Mouse (Mus musculus): Measurements from ENCODE around the gene Prl2b1. TPM values are rescaled to one million over a fixed set of nuclear protein-coding genes. Genes with fewer than 3 reads are reported as not detected.

The Prl2b1 gene
- polyA plus RNA-seq (2014; fragmentation: Illumina TruSeq; extraction: RNeasy Lipid Tissue Mini Kit (QIAGEN cat#74804); ENCODE audit: low replicate concordance): not detected

GRCm38 (mm10) chr13:27390746-27391145, at the start of gene Prl2b1:
Gene Prl2b1, minus strand, starts transcription at chr13:27390846.

GRCm38 (mm10) chr13:27438588-27438987, 47.9 kb upstream of the Prl2b1 start, which contains the start of gene Prl8a6:
Gene Prl8a6, minus strand, starts transcription at chr13:27438688.

GRCm38 (mm10) chr13:27345373-27345772, 45.3 kb downstream of the Prl2b1 start, which contains the start of gene Prl8a2:
Gene Prl8a2, plus strand, starts transcription at chr13:27345673.

Other genes with a start within 250 kb of the Prl2b1 start
- gene Prl3d3, start 234.1 kb downstream of the Prl2b1 start, polyA plus RNA-seq (2014; fragmentation: Illumina TruSeq; extraction: RNeasy Lipid Tissue Mini Kit (QIAGEN cat#74804); ENCODE audit: low replicate concordance): not detected
- not detected for gene Prl3c1, start 194.2 kb downstream of the Prl2b1 start, polyA plus RNA-seq (2014; fragmentation: Illumina TruSeq; extraction: RNeasy Lipid Tissue Mini Kit (QIAGEN cat#74804); ENCODE audit: low replicate concordance)
- not detected for gene Prl3b1, start 149.0 kb downstream of the Prl2b1 start, polyA plus RNA-seq (2014; fragmentation: Illumina TruSeq; extraction: RNeasy Lipid Tissue Mini Kit (QIAGEN cat#74804); ENCODE audit: low replicate concordance)
- not detected for gene Prl3a1, start 131.4 kb downstream of the Prl2b1 start, polyA plus RNA-seq (2014; fragmentation: Illumina TruSeq; extraction: RNeasy Lipid Tissue Mini Kit (QIAGEN cat#74804); ENCODE audit: low replicate concordance)
- not detected for gene Prl6a1, start 78.2 kb downstream of the Prl2b1 start, polyA plus RNA-seq (2014; fragmentation: Illumina TruSeq; extraction: RNeasy Lipid Tissue Mini Kit (QIAGEN cat#74804); ENCODE audit: low replicate concordance)
- gene Prl8a2, start 45.2 kb downstream of the Prl2b1 start, polyA plus RNA-seq (2014; fragmentation: Illumina TruSeq; extraction: RNeasy Lipid Tissue Mini Kit (QIAGEN cat#74804); ENCODE audit: low replicate concordance): not detected
- not detected for gene Prl8a6, start 47.8 kb upstream of the Prl2b1 start, polyA plus RNA-seq (2014; fragmentation: Illumina TruSeq; extraction: RNeasy Lipid Tissue Mini Kit (QIAGEN cat#74804); ENCODE audit: low replicate concordance)
- not detected for gene Prl8a8, start 122.4 kb upstream of the Prl2b1 start, polyA plus RNA-seq (2014; fragmentation: Illumina TruSeq; extraction: RNeasy Lipid Tissue Mini Kit (QIAGEN cat#74804); ENCODE audit: low replicate concordance)
- not detected for gene Prl8a9, start 173.8 kb upstream of the Prl2b1 start, polyA plus RNA-seq (2014; fragmentation: Illumina TruSeq; extraction: RNeasy Lipid Tissue Mini Kit (QIAGEN cat#74804); ENCODE audit: low replicate concordance)
- gene Prl8a1, start 191.3 kb upstream of the Prl2b1 start, polyA plus RNA-seq (2014; fragmentation: Illumina TruSeq; extraction: RNeasy Lipid Tissue Mini Kit (QIAGEN cat#74804); ENCODE audit: low replicate concordance): not detected
- not detected for gene Prl7b1, start 219.7 kb upstream of the Prl2b1 start, polyA plus RNA-seq (2014; fragmentation: Illumina TruSeq; extraction: RNeasy Lipid Tissue Mini Kit (QIAGEN cat#74804); ENCODE audit: low replicate concordance)